Mouse (Mus musculus): ENCODE measurements around the gene Ankrd63.

Ankrd63 gene

DNA sequence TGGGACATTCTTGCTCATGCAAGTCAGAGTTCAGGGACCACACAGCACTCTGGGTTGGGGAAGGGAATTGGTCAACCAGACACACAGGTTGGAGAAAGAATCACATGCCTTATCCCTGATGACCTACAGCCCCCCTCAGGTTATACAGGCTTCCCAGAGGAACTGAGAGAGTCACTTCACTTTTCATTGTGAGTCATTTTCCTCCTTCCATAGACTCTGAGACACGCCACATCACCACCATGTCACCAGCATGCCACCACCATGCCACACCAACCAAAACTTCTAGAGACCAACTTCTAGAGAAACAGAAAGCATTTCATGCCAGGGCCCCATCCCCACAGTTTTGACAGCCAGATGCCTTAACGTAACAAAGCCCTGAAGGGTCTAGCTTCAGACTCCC lies 23.1 kb upstream of the Ankrd63 start:
- DNase-seq (ENCODE audit: low spot score in 2 of 2) = no peak

DNA sequence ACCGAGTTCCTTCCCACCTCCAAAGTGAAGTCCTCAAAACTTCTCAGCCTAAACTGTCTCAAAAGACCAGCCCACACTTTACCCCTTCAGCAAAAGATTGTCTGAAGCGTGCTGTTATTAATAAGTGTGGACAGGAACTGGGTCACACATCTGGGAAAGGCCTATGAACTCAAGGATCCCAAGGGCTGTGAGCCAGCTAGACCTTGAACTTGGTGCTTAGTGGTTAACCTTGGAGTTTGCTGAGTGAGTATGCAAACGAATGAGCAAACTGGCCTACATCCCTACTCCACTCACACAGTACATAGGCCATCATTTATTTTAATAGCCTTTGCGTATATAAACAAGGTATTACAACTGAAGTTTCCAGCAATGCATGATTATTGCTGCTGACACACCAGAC lies 21.7 kb upstream of the Ankrd63 start:
- no peak for DNase-seq (ENCODE audit: low spot score in 2 of 2)

- DNase-seq (ENCODE audit: low spot score in 2 of 2) = no peak
Observed at GRCm38 (mm10) chr2:118723693-118724486, 20.1 kb upstream of the Ankrd63 start.

DNA sequence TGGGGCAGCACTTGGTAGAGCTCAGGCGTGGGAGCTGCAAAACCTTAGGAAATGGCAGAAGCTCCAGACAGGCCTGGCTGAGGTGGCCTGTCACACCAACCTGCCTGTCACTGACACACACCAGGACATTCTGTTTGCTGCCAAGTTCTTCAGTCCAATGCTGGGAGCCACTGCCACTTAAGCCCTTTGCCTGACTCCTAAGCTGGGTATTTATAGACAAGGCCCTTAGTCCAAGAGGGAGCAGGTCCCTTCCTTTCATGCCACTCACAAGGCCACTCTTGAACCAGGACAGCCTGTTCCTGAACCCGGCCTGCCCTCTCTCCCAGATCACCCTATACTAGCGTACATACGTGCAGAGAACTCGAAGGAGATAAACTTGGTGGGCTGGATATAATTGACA lies 12.9 kb upstream of the Ankrd63 start:
- DNase-seq (ENCODE audit: low spot score in 2 of 2) = no peak

DNA sequence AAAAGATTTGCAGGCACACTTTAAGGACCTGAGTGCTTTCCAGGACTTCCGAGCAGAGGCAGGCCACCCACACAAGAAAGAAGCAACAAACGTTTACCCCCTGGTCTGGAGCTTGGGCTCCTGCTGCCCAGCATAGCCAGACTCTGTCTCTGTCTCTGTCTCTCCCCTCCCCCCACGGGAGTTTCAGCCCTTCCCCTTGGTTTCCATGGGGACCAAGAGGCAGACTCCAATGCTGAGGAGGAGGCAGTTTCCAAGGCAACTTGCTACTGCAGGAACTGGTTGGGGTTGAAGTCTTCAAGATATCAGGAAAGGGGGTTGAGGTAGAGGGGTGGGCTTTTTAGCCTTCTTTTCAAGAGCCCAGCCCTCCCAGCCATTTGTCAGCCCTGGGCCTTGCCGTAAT lies 10.5 kb upstream of the Ankrd63 start:
- DNase-seq (ENCODE audit: low spot score in 2 of 2) = peak; percentile 73 to 80

DNA sequence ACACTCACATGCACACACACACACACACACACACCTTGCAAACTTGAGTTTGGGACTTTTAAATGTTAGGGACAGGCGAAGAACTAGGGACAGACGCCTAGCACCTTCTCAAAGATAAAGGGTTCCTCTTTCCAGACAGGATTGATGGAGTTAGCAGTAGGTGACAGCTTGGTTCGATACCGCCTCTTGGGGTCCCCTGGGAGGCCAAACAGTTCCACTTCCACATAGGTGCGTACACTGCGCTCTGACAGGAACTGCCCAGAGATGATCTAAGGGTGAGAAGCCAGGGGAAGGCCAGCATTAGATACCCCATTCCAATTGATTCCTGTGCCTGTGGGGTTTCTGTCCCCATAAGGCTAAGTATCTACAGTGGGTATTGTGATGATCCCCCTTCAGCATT lies 9.9 kb upstream of the Ankrd63 start:
- DNase-seq (ENCODE audit: low spot score in 2 of 2) = no peak

DNA sequence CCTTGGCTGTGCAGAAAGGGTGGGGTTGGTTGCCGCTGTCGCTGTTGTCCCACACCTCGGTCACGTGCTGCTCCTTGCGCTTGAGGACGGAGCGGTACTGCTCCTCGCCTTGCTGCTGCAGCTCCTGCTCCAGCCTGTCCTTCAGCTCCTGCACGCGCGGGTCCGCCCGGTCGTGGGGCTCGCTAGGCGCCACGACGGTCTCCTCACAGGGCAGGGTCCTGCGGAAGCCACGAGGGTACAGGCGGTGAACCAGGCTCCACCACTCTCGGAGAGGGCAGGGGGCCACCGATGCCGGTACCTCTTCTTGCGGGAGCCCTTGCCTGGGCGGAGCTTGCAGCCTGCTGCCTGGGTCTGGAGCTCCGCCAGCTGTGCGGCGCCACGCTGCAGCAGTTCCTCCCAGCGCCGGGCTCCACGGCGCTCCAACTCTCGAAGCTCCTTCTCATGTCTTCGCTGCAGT lies 7.3 kb upstream of the Ankrd63 start:
- DNase-seq (ENCODE audit: low spot score in 2 of 2) = peak in 1 of 2 experiments; percentile 58

GRCm38 (mm10) chr2:118709655-118710221 lies 6.0 kb upstream of the Ankrd63 start:
- DNase-seq (ENCODE audit: low spot score in 2 of 2) = no peak

DNA sequence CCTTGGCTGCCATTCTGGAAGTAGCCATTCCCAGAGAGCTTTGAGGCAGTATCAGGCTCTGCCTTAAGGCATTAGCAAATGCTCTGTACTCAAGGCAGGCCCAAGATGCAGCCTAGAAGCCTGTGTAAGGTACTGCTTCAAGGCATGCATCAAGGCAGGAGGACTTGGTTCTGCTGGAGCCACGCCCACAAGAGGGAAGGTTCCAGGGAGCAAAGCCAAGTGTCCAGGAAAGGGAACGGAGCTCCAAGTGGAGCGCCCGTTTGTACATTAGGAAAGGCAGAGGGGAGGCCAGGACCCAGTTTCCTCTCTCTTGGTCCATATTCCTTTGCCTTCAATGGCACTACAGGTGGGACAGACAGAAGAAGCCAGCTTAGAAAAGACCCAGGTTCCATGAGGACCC lies 4.7 kb upstream of the Ankrd63 start:
- no peak for DNase-seq (ENCODE audit: low spot score in 2 of 2)

- DNase-seq (ENCODE audit: low spot score in 2 of 2) = no peak
Observed at GRCm38 (mm10) chr2:118706436-118706835, 2.7 kb upstream of the Ankrd63 start.

GRCm38 (mm10) chr2:118702883-118703761 lies 641 bp downstream of the Ankrd63 start:
- no peak for DNase-seq (ENCODE audit: low spot score in 2 of 2)

DNA sequence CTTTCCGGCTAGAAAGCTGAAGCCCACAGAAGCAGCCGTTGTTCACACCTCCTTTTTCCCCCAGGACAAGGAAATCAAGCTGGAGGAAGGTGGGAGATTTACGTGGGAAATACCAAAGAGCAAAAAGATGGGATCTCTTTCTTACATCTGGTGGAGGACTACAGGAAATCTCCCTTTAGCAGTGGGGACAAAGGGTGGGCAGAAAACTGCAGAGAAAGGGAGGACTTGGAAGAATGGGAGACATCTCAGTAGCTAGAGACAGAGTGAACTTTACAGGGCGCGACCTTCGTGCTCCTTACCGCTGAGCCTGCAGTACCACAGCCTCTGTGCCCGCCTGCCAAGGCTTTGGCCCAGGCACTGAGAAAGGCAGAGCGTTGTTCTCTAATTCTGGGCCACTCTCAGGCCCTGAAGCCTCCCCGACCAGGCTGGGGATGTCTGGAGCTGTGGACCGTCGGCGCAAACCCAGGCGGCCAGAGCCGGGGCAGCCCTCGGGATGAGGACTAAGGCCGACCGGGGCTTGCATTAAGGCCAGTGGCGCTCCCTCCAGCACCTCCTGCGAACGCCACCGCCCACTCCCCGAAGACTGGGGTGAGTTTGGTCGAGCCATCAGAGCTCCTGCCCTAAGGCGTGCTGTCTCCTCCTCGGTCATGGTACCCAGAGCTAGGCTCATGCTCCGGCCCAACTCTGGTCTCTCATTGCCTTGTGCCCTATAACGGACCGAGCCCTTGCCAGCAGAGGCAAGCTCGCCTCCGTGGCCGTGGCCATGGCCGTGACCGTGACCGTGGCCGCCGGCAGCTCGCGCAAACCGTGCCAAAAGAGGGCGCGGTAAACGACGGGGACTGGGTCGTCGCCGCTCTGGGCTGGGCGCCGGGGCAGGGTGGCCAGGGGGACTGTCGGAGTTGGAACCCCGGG lies 1.5 kb downstream of the Ankrd63 start:
- no peak for DNase-seq (ENCODE audit: low spot score in 2 of 2)

GRCm38 (mm10) chr2:118701161-118701560 lies 2.6 kb downstream of the Ankrd63 start:
- DNase-seq (ENCODE audit: low spot score in 2 of 2) = no peak

GRCm38 (mm10) chr2:118700179-118701062 lies 3.3 kb downstream of the Ankrd63 start:
- peak in 1 of 2 experiments; percentile 71 for DNase-seq (ENCODE audit: low spot score in 2 of 2)

DNA sequence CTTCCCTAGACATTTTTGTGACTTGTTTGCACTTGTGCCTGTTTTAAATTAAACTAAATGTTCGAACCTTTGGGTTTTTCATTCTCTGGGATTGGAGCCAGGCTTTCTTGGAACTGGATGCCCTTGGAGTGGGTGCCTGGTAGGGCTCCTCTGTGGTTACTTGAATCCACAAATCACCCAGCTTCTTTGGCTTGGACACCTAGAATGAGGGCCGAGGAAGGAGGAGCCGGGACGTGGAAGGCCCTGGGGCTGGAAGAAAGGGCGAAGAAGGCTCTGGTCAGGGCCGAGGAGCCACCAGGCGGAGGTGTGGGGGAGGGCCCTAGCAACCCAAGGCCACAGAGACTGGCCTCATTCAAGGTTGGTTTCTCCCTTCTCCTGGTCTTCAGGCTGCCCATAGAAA lies 5.8 kb downstream of the Ankrd63 start:
- no peak for DNase-seq (ENCODE audit: low spot score in 2 of 2)

- no peak for DNase-seq (ENCODE audit: low spot score in 2 of 2)
Observed at GRCm38 (mm10) chr2:118697311-118697877, 6.4 kb downstream of the Ankrd63 start.

DNA sequence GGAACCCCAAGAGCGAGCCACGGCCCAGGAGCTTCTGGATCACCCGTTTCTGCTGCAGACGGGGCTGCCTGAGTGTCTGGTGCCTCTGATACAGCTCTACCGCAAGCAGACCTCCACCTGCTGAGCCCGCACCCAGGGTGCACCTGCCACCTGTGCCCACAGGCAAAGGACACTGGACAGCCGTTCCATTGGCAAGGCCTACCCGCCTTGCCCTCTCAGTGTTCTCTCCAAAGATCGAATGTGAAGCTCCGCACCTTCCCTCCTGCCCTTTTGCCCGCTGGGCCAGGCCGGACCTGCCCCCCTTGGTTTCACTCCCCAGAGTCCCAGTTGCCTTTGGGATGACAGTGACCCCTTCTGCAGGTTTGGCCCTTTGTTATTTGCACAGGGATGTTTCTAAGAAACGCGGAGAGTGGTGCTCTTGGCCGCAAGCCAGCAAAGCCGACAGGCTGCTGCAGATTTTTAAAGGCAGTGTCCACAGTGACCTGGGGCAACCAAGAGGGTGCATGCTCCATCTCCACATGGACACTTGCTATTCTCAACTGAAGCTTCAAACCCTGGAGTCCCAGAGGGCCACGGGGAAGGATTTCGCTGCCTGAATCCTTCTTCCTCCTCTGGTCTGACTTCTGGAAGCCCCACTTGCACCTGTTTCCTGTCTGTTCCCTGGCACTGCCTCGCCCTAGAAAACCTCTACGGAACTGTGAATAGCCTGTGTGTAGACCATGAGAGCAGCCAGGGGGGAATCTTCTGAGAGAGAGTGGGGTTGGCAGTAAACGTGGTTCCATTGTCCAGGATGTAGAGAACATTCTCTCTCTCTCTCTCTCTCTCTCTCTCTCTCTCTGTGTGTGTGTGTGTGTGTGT lies 7.1 kb downstream of the Ankrd63 start:
- DNase-seq (ENCODE audit: low spot score in 2 of 2) = no peak

DNA sequence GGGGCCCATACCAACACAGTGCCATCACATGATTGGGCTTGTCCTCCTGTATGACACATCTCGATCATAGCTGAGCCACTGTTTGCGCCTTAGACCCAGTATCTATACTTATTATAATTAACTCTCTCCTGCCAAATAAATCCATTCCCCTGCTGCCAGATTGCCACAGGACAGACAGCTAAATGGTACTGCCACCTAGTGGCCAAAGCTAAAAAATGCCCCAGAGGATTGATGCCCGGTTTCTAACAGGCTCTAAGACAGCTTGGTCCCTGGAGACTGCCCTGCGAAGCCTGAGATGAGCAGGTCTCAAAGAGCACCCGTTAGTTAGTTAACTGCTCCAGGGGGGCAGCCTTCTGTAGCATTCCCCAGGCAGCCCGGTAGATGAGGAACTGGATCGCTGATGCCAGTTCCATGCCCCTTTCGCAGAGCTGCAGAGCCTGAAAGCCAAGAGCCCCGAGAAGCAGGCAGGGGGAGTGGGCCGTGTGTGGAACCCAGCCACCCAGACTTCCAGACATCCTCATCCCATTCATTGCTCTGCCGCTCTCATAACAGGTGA lies 8.0 kb downstream of the Ankrd63 start:
- peak in 1 of 2 experiments; percentile 52 for DNase-seq (ENCODE audit: low spot score in 2 of 2)
